Comparison of ENCODE assay signal across 10 mouse cellular contexts in genomic region chr4:43823845-43824337, GRCm38 (mm10). TPM values are rescaled to one million over a fixed set of nuclear protein-coding genes. Genes with fewer than 3 reads are reported as not detected.
DNase-seq lines count a peak whose midpoint lies in the region; ATAC-seq and TF ChIP-seq lines count a peak whose summit lies in the region.
"Had no signal": no experiment of that assay in that cellular context is flagged by ENCODE, and none has a peak within 500 bp of the region (broad histone marks: within the 10 kb centered on the region; RNA-seq: fewer than 3 reads in every experiment).

Olfr156 (minus strand) TSS chr4:43823895.

- no peak within 1 kb of the TSS for H3K9ac ChIP-seq in kidney, embryonic 16.5 days (replicated peaks; ENCODE audit: low read length)
- H3K9ac ChIP-seq in liver, postnatal 0 days (replicated peaks), result no peak within 1 kb of the TSS
- H3K9ac ChIP-seq: embryonic facial prominence, embryonic 12.5 days; liver, embryonic 13.5 days; stomach, embryonic 15.5 days had no signal

- H3K9me3 ChIP-seq in kidney, embryonic 16.5 days (ENCODE audit: low read length), result no peaks in the 10 kb centered on the region
- no peaks in the 10 kb centered on the region for H3K9me3 ChIP-seq in liver, postnatal 0 days (ENCODE audit: low read length)
- H3K9me3 ChIP-seq: embryonic facial prominence, embryonic 12.5 days; liver, embryonic 13.5 days; stomach, embryonic 15.5 days had no signal

- H3K27ac ChIP-seq in kidney, embryonic 16.5 days (ENCODE audit: low read length), result no peak within 1 kb of the TSS
- H3K27ac ChIP-seq in liver, postnatal 0 days (ENCODE audit: low read depth), result no peak within 1 kb of the TSS
- H3K27ac ChIP-seq: embryonic facial prominence, embryonic 12.5 days; liver, embryonic 13.5 days; stomach, embryonic 15.5 days had no signal

- no peak for TF ChIP-seq EP300 in liver, postnatal 0 days (IDR thresholded peaks at IDR 0.05; ENCODE audit: low read depth)

- DNase-seq in kidney, adult 8-10 months, result no peak
- peak; percentile 77 for DNase-seq in ES-CJ7 (ENCODE audit: low read depth, low spot score)
- DNase-seq in adrenal gland, postnatal 14 days, result peak; percentile 43
- peak; percentile 18 for DNase-seq in liver, postnatal 0 days
- DNase-seq in T-cell, adult 2 months (ENCODE audit: low spot score), result no peak
- no peak for DNase-seq in right cerebral cortex, adult 2 months (ENCODE audit: low spot score in 2 of 2)
- DNase-seq: liver, embryonic 13.5 days had no signal

- no peaks in the 10 kb centered on the region for H3K36me3 ChIP-seq in kidney, embryonic 16.5 days (ENCODE audit: insufficient read depth, low read length)
- H3K36me3 ChIP-seq in liver, postnatal 0 days (replicated peaks; ENCODE audit: insufficient read depth, low read length), result no peaks in the 10 kb centered on the region
- H3K36me3 ChIP-seq: embryonic facial prominence, embryonic 12.5 days; liver, embryonic 13.5 days; stomach, embryonic 15.5 days had no signal

- H3K4me3 ChIP-seq in kidney, embryonic 16.5 days (ENCODE audit: low read length), result no peak within 1 kb of the TSS
- H3K4me3 ChIP-seq in liver, postnatal 0 days (ENCODE audit: low read depth, low read length), result no peak within 1 kb of the TSS
- H3K4me3 ChIP-seq: embryonic facial prominence, embryonic 12.5 days; liver, embryonic 13.5 days; stomach, embryonic 15.5 days had no signal

- no peak within 1 kb of the TSS for H3K4me2 ChIP-seq in kidney, embryonic 16.5 days (replicated peaks; ENCODE audit: low read depth, low read length)
- H3K4me2 ChIP-seq in liver, postnatal 0 days (ENCODE audit: low read depth, low read length), result no peak within 1 kb of the TSS
- H3K4me2 ChIP-seq: embryonic facial prominence, embryonic 12.5 days; liver, embryonic 13.5 days; stomach, embryonic 15.5 days had no signal

- peak; percentile 57 for TF ChIP-seq CTCF in liver, postnatal 0 days (IDR thresholded peaks at IDR 0.05; ENCODE audit: low read depth)

- no peaks in the 10 kb centered on the region for H3K27me3 ChIP-seq in kidney, embryonic 16.5 days (ENCODE audit: insufficient read depth, low read length)
- no peaks in the 10 kb centered on the region; the same call in 1 of the 2 replicates for H3K27me3 ChIP-seq in liver, postnatal 0 days (ENCODE audit: insufficient read depth, low read length)
- H3K27me3 ChIP-seq: embryonic facial prominence, embryonic 12.5 days; liver, embryonic 13.5 days; stomach, embryonic 15.5 days had no signal

- no peaks in the 10 kb centered on the region for H3K4me1 ChIP-seq in kidney, embryonic 16.5 days (ENCODE audit: insufficient read depth, low read length)
- no peaks in the 10 kb centered on the region for H3K4me1 ChIP-seq in liver, postnatal 0 days (ENCODE audit: insufficient read depth)
- H3K4me1 ChIP-seq: liver, embryonic 13.5 days; stomach, embryonic 15.5 days had no signal

- peak; percentile 57; the same call in 1 of the 2 replicates for ATAC-seq in kidney, embryonic 16.5 days (ENCODE audit: low FRiP score, low TSS enrichment)
- ATAC-seq in liver, postnatal 0 days, result no peak

- 14% methylated on average over 7 of the region's 7 CpGs for WGBS in kidney, embryonic 16.5 days
- 25% methylated on average over 7 of the region's 7 CpGs for WGBS in liver, postnatal 0 days (ENCODE audit: insufficient replicate concordance)

RNA-seq across cellular contexts. Expression of gene Olfr156, which starts in this region (rescaled TPM):
- not detected in 2 replicates for polyA plus RNA-seq in kidney, embryonic 16.5 days (2015; fragmentation: Nextera tagmentation; extraction: Ambion mirVana)
- not detected in 2 replicates for total RNA-seq in adrenal gland, postnatal 14 days (2021)
- not detected in 2 replicates for polyA plus RNA-seq in liver, postnatal 0 days (2015; fragmentation: Nextera tagmentation; extraction: Ambion mirVana)
- polyA plus RNA-seq: liver, embryonic 13.5 days; stomach, embryonic 15.5 days had no signal

Comparison
In these comparisons a context has a peak if more than half of its experiments do, and no peak if none do; other contexts are left out.
1. Peak in ATAC-seq in kidney, embryonic 16.5 days; RNA of the gene not detected or under 1 TPM.
2. Peak in DNase-seq in adrenal gland, postnatal 14 days; RNA of the gene not detected or under 1 TPM.
3. Peak in DNase-seq in liver, postnatal 0 days; RNA of the gene not detected or under 1 TPM.